Mouse (Mus musculus) heart, postnatal 0 days (tissue): ENCODE measurements around the gene Abhd14a. TPM values are rescaled to one million over a fixed set of nuclear protein-coding genes. Genes with fewer than 3 reads are reported as not detected.

ENCODE experiments used
- ATAC-seq: fragments of 200-750 bp; cut with Nextera tagmentation; 2 replicates; pipeline ENCODE4 v1.8.0; 2017; ENCODE audit warnings: low read depth, moderate number of reproducible peaks, moderate library complexity; ENCODE audit not compliant: insufficient read depth
- DNase-seq: peaks from one replicate; pipeline ENCODE4 v3.0.0-alpha.2; 2016; ENCODE audit warnings: low spot score
- H3K27ac ChIP-seq: fragments of 300-500 bp; sonication (generic); 2 replicates; pipeline ENCODE4 v1.5.1; 2014; ENCODE audit warnings: low read depth, mild to moderate bottlenecking
- H3K27me3 ChIP-seq: fragments of 300-500 bp; sonication (generic); 2 replicates; pipeline ENCODE4 v1.6.1; 2014; ENCODE audit warnings: low read length, mixed read lengths; ENCODE audit not compliant: control insufficient read depth, insufficient read depth
- H3K36me3 ChIP-seq: fragments of 300-500 bp; sonication (generic); replicated peaks from 2 replicates; pipeline ENCODE4 v1.6.1; 2014; ENCODE audit warnings: low read length, mixed read lengths; ENCODE audit not compliant: control insufficient read depth, insufficient read depth
- H3K4me1 ChIP-seq: fragments of 300-500 bp; sonication (generic); 2 replicates; pipeline ENCODE4 v1.6.1; 2014; ENCODE audit warnings: antibody characterized with exemption; ENCODE audit not compliant: control insufficient read depth, insufficient read depth
- H3K4me2 ChIP-seq: fragments of 300-500 bp; sonication (generic); 2 replicates; pipeline ENCODE4 v1.6.1; 2014; ENCODE audit warnings: low read depth, mild to moderate bottlenecking, low read length, moderate library complexity
- H3K4me3 ChIP-seq: fragments of 300-500 bp; sonication (generic); 2 replicates; pipeline ENCODE4 v1.5.1; 2014; ENCODE audit warnings: low read depth, low read length
- H3K9ac ChIP-seq: fragments of 300-500 bp; sonication (generic); replicated peaks from 2 replicates; pipeline ENCODE4 v1.6.1; 2014; ENCODE audit warnings: low read depth, low read length, mixed read lengths
- H3K9me3 ChIP-seq: fragments of 300-500 bp; sonication (generic); replicated peaks from 2 replicates; pipeline ENCODE4 v1.6.1; 2016; ENCODE audit warnings: low read length; ENCODE audit not compliant: control insufficient read depth
- CTCF ChIP-seq: IDR thresholded peaks from 2 replicates; pipeline ENCODE4 v1.5.1; 2016; ENCODE audit warnings: antibody characterized with exemption, control low read depth, low read depth
- EP300 ChIP-seq: IDR thresholded peaks from 2 replicates; pipeline ENCODE4 v1.6.1; 2016; ENCODE audit warnings: antibody characterized with exemption, low read depth
- WGBS: fragments of 180-500 bp; shearing (Covaris S2); extraction: QIAGEN DNeasy Blood & Tissue Kit; methylation state at CpG from one replicate; pipeline ENCODE4 v1.1.7; 2014; 5-methylcytosine and 5-hydroxymethylcytosine counted together
- polyA plus RNA-seq: library from polyadenylated mRNA; unstranded; fragments of >200 nt; fragmentation: Nextera tagmentation; extraction: Ambion mirVana; gene quantifications from 2 replicates; pipeline ENCODE4 v1.2.1, GENCODE M21; 2015
- total RNA-seq: library from RNA; depleted of rRNA; stranded (reverse); fragments of >200 nt; gene quantifications from 2 replicates; pipeline ENCODE4 v1.2.3, GENCODE M21; 2014; ENCODE audit warnings: low replicate concordance

The Abhd14a gene
- total and polyA plus RNA-seq, 2 experiments from 2014 or later: 45.8 to 64.8 TPM

DNA sequence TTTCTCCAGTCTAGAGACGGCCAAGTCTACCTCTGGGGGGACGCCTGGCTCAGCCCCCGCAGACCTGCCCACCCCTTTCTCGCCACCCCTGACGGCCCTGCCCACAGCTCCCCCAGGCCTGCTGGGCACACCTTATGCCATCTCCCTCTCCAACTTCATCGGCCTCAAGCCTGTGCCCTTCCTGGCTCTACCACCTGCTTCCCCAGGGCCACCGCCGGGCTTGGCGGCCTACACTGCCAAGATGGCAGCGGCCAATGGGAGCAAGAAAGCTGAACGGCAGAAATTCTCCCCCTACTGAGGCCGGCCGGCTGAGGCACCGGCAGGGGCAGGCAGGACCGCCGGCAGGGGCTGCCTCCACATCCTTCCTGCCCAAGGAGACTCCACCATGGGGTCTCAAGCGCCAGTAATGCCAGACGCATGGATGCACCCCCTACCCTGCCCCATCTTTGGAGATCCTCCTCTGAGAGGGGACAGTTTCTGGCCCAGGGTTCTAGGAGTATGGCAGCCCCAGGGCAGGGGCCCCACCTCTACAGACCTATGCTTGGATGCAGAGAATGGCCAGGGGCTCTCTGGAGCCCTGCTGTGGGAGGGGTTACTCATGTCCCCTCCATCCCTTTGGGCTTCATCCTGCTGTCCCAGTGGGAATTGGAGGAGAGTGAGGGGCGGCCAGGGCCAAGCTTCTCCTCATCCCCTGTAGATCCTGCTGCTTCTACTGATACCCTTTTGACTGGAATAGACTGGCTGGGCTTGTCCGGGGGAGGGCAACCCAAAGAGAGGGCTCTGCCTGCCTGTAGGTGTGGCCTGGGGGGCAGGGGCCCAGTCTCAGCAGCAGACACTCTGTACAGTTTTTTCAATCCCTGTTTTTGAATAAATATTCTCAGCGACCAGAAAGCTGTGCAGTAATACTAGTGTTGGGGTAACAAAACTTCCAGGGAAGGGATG is 15.9 kb upstream of the Abhd14a start:
- no peak for ATAC-seq

DNA sequence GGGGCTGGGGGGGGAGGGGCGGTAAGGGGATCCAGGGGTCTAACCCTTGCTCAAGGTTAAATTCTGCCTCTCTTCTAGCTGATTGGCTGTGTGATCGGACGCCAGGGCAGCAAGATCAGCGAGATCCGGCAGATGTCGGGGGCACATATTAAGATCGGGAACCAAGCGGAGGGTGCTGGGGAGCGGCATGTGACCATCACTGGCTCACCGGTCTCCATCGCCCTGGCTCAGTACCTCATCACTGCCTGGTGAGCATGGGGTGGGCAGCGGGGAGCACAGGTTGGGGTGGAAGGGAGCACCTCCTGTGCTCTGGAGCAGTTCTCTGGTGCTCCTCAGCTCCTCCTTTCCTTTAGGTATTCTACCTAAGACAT is 14.9 kb upstream of the Abhd14a start:
- Histone ChIP-seq H3K4me2 (no peak overlapping the region), H3K27ac (no peak overlapping the region), H3K9ac (no peak overlapping the region), H3K9me3 (no peaks in the 10 kb centered on the region), H3K4me1 (peaks cover 14% of the 10 kb centered on the region), H3K4me3 (no peak overlapping the region), H3K27me3 (peaks cover 6% of the 10 kb centered on the region; the same call in 1 of the 2 replicates), H3K36me3 (peaks cover 33% of the 10 kb centered on the region)
- no peak for ATAC-seq
- 94% methylated on average over 12 of the region's 12 CpGs for WGBS
- TF ChIP-seq EP300: no peak
- DNase-seq: no peak

More for the DNA sequence above, 15.9 kb upstream of the Abhd14a start:
- Histone ChIP-seq H3K4me2 (no peak overlapping the region), H3K9ac (no peak overlapping the region), H3K36me3 (peaks cover 33% of the 10 kb centered on the region), H3K27me3 (peaks cover 6% of the 10 kb centered on the region; the same call in 1 of the 2 replicates), H3K9me3 (no peaks in the 10 kb centered on the region), H3K4me3 (no peak overlapping the region), H3K4me1 (peaks cover 11% of the 10 kb centered on the region), H3K27ac (no peak overlapping the region)
- WGBS: 83% methylated on average over 21 of the region's 21 CpGs
- DNase-seq: no peak
- TF ChIP-seq CTCF (no peak), EP300 (no peak)

DNA sequence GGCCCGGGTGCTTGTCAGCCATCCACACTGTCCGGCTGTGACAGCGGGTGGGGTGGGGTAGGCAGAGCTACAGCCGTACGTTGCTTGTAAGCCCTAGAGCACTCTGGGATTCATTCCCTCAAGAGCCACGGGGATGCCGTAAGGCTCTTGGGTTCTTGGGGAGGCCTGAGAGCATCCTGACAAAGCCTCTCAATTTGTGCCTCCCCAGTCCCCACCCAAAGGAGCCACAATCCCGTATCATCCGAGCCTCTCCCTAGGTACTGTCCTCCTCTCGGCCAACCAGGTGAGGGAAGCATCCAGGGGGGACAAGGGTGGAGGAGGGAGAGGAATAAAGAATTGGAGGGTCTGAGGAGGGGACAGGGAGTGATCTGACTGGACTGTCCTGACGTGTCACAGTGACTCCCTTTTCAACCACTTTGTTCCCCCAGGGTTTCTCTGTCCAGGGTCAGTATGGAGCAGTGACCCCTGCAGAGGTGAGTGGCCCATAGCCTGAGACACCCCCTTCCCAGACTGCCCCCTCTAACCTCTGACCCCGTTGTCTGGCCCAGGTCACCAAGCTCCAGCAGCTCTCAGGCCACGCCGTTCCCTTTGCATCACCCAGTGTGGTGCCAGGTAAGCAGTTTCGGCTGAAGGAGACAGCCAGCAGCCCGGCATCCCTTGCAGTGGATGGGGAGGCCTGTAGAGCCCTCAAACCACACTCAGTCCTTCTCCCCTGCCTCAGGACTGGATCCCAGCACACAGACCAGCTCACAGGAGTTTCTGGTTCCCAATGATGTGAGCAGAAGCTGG is 14.4 kb upstream of the Abhd14a start:
- 86% methylated on average over 16 of the region's 16 CpGs for WGBS
- DNase-seq (no peak), ATAC-seq (no peak)
- Histone ChIP-seq H3K27ac (no peak overlapping the region), H3K27me3 (peaks cover 6% of the 10 kb centered on the region; the same call in 1 of the 2 replicates), H3K9me3 (no peaks in the 10 kb centered on the region), H3K4me1 (peaks cover 19% of the 10 kb centered on the region), H3K36me3 (peaks cover 33% of the 10 kb centered on the region), H3K4me2 (no peak overlapping the region), H3K9ac (no peak overlapping the region), H3K4me3 (no peak overlapping the region)
- TF ChIP-seq CTCF (no peak), EP300 (no peak)

DNA sequence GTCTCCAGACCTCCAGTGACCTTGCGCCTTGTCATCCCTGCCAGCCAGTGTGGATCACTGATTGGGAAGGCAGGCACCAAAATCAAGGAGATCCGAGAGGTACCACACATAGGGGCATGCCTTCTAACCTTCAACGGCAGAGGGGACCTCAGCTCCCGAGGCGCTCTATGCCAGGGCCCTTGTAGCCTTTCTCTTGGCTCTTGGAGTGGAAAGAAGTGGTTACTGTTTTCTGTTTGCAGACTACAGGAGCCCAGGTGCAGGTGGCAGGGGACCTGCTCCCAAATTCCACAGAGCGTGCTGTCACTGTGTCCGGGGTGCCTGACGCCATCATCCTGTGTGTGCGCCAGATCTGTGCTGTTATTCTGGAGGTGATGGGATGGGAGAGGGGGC is 13.5 kb upstream of the Abhd14a start:
- Histone ChIP-seq H3K27ac (no peak overlapping the region), H3K36me3 (peaks cover 33% of the 10 kb centered on the region), H3K27me3 (peaks cover 5% of the 10 kb centered on the region; the same call in 1 of the 2 replicates), H3K9me3 (no peaks in the 10 kb centered on the region), H3K4me1 (peaks cover 28% of the 10 kb centered on the region), H3K4me3 (no peak overlapping the region), H3K9ac (no peak overlapping the region), H3K4me2 (no peak overlapping the region)
- no peak for DNase-seq
- WGBS: 85% methylated on average over 9 of the region's 9 CpGs
- no peak for ATAC-seq
- TF ChIP-seq CTCF: no peak
- TF ChIP-seq EP300: no peak

DNA sequence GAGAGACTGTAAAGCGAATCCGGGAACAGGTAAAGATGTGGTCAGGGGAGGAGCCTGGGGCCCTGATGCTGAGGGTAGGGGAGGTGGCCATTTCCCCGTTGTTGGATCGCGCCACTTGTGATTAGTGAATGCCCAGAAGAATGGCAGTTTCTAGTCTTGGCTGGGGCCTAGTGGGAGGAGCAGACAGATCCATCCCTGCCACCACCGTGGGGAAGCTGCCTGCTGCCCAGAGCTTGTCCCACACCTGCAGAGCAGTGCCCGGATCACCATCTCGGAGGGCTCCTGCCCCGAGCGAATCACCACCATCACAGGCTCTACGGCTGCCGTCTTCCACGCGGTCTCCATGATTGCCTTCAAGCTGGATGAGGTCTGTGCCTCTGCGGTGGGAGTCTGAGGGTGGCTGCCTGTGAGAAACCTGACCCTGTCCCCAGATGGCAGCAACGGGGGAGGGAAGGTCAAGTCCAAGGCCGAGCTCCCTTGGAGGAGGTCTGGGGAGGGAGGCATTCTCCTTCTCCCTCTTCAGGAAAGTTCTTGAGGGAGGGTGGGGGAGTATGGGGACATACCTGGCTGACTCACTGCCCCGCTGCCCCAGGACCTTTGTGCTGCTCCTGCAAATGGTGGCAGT is 13.0 kb upstream of the Abhd14a start:
- no peak for ATAC-seq
- peaks cover 31% of the 10 kb centered on the region for H3K4me1 ChIP-seq

More for the DNA sequence above, 13.0 kb upstream of the Abhd14a start:
- WGBS: 83% methylated on average over 18 of the region's 18 CpGs
- H3K27me3 ChIP-seq: no peaks in the 10 kb centered on the region
- no peaks in the 10 kb centered on the region for H3K9me3 ChIP-seq
- H3K4me2 ChIP-seq: no peak overlapping the region
- peaks cover 33% of the 10 kb centered on the region for H3K36me3 ChIP-seq
- no peak overlapping the region for H3K27ac ChIP-seq
- no peak for TF ChIP-seq EP300
- TF ChIP-seq CTCF: no peak
- no peak overlapping the region for H3K9ac ChIP-seq
- DNase-seq: no peak
- no peak overlapping the region for H3K4me3 ChIP-seq
